Mouse (Mus musculus) heart, adult 2 months (tissue): ENCODE results near the gene Papolg.

ENCODE experiments used
- CTCF ChIP-seq: fragments of 200-600 bp; IDR thresholded peaks from 2 replicates; pipeline ENCODE4 v1.8.1; 2022; ENCODE audit warnings: antibody characterized with exemption, mild to moderate bottlenecking, moderate library complexity
- POLR2A ChIP-seq: fragments of 200-500 bp; IDR thresholded peaks from 2 replicates; pipeline ENCODE4 v1.6.1; 2011; ENCODE audit warnings: mild to moderate bottlenecking, low read depth, low read length, control low read depth; ENCODE audit not compliant: insufficient read depth

DNA sequence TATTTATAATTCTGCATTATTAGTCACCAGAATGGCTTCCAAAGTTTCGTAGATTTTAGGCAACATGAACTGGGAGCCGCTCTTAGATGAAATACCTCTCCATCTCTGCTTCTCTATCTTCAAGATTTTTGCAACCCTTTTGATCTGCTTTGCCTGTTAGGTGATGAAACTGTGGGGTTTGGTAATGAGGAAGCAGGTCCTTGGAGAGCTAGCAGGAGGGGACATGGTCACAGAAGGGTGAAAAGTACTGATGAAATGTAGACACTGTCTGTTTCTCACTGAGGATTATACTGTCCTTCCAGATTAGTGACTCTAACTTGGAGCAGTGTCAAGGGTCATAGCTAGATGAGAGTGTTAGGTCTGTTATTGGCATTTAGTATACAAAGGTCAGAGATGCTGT, 73.4 kb downstream of the Papolg start:
- TF ChIP-seq POLR2A = no peak
- no peak for TF ChIP-seq CTCF
